Mouse (Mus musculus) hindbrain, postnatal 0 days (tissue): ENCODE results near the gene Zeb2. TPM values are rescaled to one million over a fixed set of nuclear protein-coding genes. Genes with fewer than 3 reads are reported as not detected.

Experiments used
- ATAC-seq: fragments of 200-750 bp; cut with Nextera tagmentation; 2 replicates; pipeline ENCODE4 v1.8.0; 2017; ENCODE audit warnings: mild to moderate bottlenecking, moderate TSS enrichment, moderate library complexity
- DNase-seq: peaks from one replicate; pipeline ENCODE4 v3.0.0-alpha.2; 2015; ENCODE audit warnings: low spot score
- H3K27ac ChIP-seq: fragments of 300-500 bp; sonication (generic); 2 replicates; pipeline ENCODE4 v1.5.1; 2014; ENCODE audit warnings: mild to moderate bottlenecking
- H3K27me3 ChIP-seq: fragments of 300-500 bp; sonication (generic); 2 replicates; pipeline ENCODE4 v1.6.1; 2014; ENCODE audit warnings: low read length, mixed read lengths; ENCODE audit not compliant: insufficient read depth
- H3K36me3 ChIP-seq: fragments of 300-500 bp; sonication (generic); 2 replicates; pipeline ENCODE4 v1.6.1; 2014; ENCODE audit warnings: low read length, mixed read lengths; ENCODE audit not compliant: insufficient read depth
- H3K4me1 ChIP-seq: fragments of 300-500 bp; sonication (generic); 2 replicates; pipeline ENCODE4 v1.6.1; 2014; ENCODE audit warnings: antibody characterized with exemption, low read length, mixed read lengths; ENCODE audit not compliant: insufficient read depth
- H3K4me2 ChIP-seq: fragments of 300-500 bp; sonication (generic); 2 replicates; pipeline ENCODE4 v1.6.1; 2014; ENCODE audit warnings: low read depth, mild to moderate bottlenecking, low read length, moderate library complexity, mixed read lengths
- H3K4me3 ChIP-seq: fragments of 300-500 bp; sonication (generic); 2 replicates; pipeline ENCODE4 v1.5.1; 2014; ENCODE audit warnings: low read length
- H3K9ac ChIP-seq: fragments of 300-500 bp; sonication (generic); replicated peaks from 2 replicates; pipeline ENCODE4 v1.6.1; 2014; ENCODE audit warnings: mild to moderate bottlenecking, low read length, moderate library complexity, mixed read lengths
- H3K9me3 ChIP-seq: fragments of 300-500 bp; sonication (generic); 2 replicates; pipeline ENCODE4 v1.6.1; 2016; ENCODE audit warnings: low read length, mixed read lengths
- CTCF ChIP-seq: IDR thresholded peaks from 2 replicates; pipeline ENCODE4 v1.5.1; 2016; ENCODE audit warnings: antibody characterized with exemption, control low read depth, low read depth
- WGBS: fragments of 180-500 bp; shearing (Covaris S2); extraction: QIAGEN DNeasy Blood & Tissue Kit; methylation state at CpG from one replicate; pipeline ENCODE4 v1.1.7; 2014; 5-methylcytosine and 5-hydroxymethylcytosine counted together
- polyA plus RNA-seq: library from polyadenylated mRNA; unstranded; fragments of >200 nt; fragmentation: Nextera tagmentation; extraction: Ambion mirVana; gene quantifications from 2 replicates; pipeline ENCODE4 v1.2.1, GENCODE M21; 2015
- total RNA-seq: library from RNA; depleted of rRNA; stranded (reverse); fragments of >200 nt; gene quantifications from 2 replicates; pipeline ENCODE4 v1.2.3, GENCODE M21; 2014

Gene Zeb2
- total and polyA plus RNA-seq, 2 experiments from 2014 or later, result 21.4 to 52.0 TPM

- ATAC-seq (no peak), DNase-seq (no peak)
- TF ChIP-seq CTCF, result no peak
- Histone ChIP-seq H3K36me3 (no peaks in the 10 kb centered on the region), H3K27ac (peak overlapping the region; percentile 45; the same call in 1 of the 2 replicates), H3K4me1 (peaks cover 11% of the 10 kb centered on the region), H3K4me3 (no peak overlapping the region), H3K4me2 (peak overlapping the region; percentile 76), H3K9me3 (no peaks in the 10 kb centered on the region), H3K27me3 (no peaks in the 10 kb centered on the region), H3K9ac (no peak overlapping the region; the same call in 1 of the 2 replicates)
- WGBS, result 38% methylated on average over 4 of the region's 4 CpGs
Measured at GRCm38 (mm10) chr2:45104066-45104465, 13.1 kb downstream of the Zeb2 start.

- Histone ChIP-seq H3K9ac (no peak overlapping the region), H3K4me2 (peak overlapping the region; percentile 76), H3K36me3 (no peaks in the 10 kb centered on the region), H3K4me1 (peaks cover 11% of the 10 kb centered on the region), H3K4me3 (no peak overlapping the region), H3K27ac (0 out of 2 replicates have a peak overlapping the region, but pooled peaks have one; percentile 42), H3K27me3 (no peaks in the 10 kb centered on the region), H3K9me3 (no peaks in the 10 kb centered on the region)
- ATAC-seq (0 out of 2 replicates have a peak, but pooled peaks have one; percentile 21), DNase-seq (no peak)
- 20% methylated on average over 10 of the region's 10 CpGs for WGBS
- no peak for TF ChIP-seq CTCF
Measured at GRCm38 (mm10) chr2:45103021-45103983, 13.9 kb downstream of the Zeb2 start.

GRCm38 (mm10) chr2:45102191-45102638 is 15.0 kb downstream of the Zeb2 start:
- TF ChIP-seq CTCF, result no peak
- DNase-seq, result no peak
- H3K4me2 ChIP-seq, result no peak overlapping the region
- 49% methylated on average over 8 of the region's 8 CpGs for WGBS
- ATAC-seq, result no peak
- H3K9ac ChIP-seq, result no peak overlapping the region
- no peaks in the 10 kb centered on the region for H3K36me3 ChIP-seq
- no peak overlapping the region for H3K4me3 ChIP-seq
- H3K27me3 ChIP-seq, result no peaks in the 10 kb centered on the region
- no peak overlapping the region for H3K27ac ChIP-seq
- H3K9me3 ChIP-seq, result no peaks in the 10 kb centered on the region
- H3K4me1 ChIP-seq, result peaks cover 11% of the 10 kb centered on the region

- Histone ChIP-seq H3K9ac (no peak overlapping the region), H3K4me3 (no peak overlapping the region), H3K4me2 (no peak overlapping the region), H3K4me1 (peaks cover 11% of the 10 kb centered on the region), H3K36me3 (no peaks in the 10 kb centered on the region), H3K27ac (no peak overlapping the region), H3K27me3 (no peaks in the 10 kb centered on the region), H3K9me3 (no peaks in the 10 kb centered on the region)
- no peak for ATAC-seq
- WGBS, result 66% methylated on average over 2 of the region's 2 CpGs
- TF ChIP-seq CTCF, result no peak
- DNase-seq, result no peak
Measured at GRCm38 (mm10) chr2:45101586-45101985, 15.6 kb downstream of the Zeb2 start.

- H3K36me3 ChIP-seq, result no peaks in the 10 kb centered on the region
- DNase-seq (no peak), ATAC-seq (no peak)
- no peak overlapping the region for H3K4me3 ChIP-seq
- H3K4me2 ChIP-seq, result 0 out of 2 replicates have a peak overlapping the region, but pooled peaks have one; percentile 13
- no peak for TF ChIP-seq CTCF
- no peaks in the 10 kb centered on the region for H3K27me3 ChIP-seq
- H3K4me1 ChIP-seq, result peaks cover 6% of the 10 kb centered on the region
- WGBS, result 60% methylated on average over 4 of the region's 4 CpGs
- no peak overlapping the region for H3K9ac ChIP-seq
- H3K9me3 ChIP-seq, result no peaks in the 10 kb centered on the region
- no peak overlapping the region for H3K27ac ChIP-seq
Measured at GRCm38 (mm10) chr2:45101040-45101439, 16.2 kb downstream of the Zeb2 start.

GRCm38 (mm10) chr2:45100628-45101027 is 16.6 kb downstream of the Zeb2 start:
- no peaks in the 10 kb centered on the region for H3K9me3 ChIP-seq
- 0 out of 2 replicates have a peak, but pooled peaks have one; percentile 24 for ATAC-seq

More at GRCm38 (mm10) chr2:45100628-45101027, 16.6 kb downstream of the Zeb2 start:
- no peak for TF ChIP-seq CTCF
- H3K4me3 ChIP-seq, result no peak overlapping the region
- WGBS, result 45% methylated on average over 7 of the region's 7 CpGs
- DNase-seq, result no peak
- no peaks in the 10 kb centered on the region for H3K27me3 ChIP-seq
- H3K4me1 ChIP-seq, result peaks cover 6% of the 10 kb centered on the region
- 0 out of 2 replicates have a peak overlapping the region, but pooled peaks have one; percentile 13 for H3K4me2 ChIP-seq
- H3K27ac ChIP-seq, result 0 out of 2 replicates have a peak overlapping the region, but pooled peaks have one; percentile 26
- no peaks in the 10 kb centered on the region for H3K36me3 ChIP-seq
- H3K9ac ChIP-seq, result no peak overlapping the region
